Mouse (Mus musculus) MEL (cell line): ENCODE data around the gene Aldob. TPM values are rescaled to one million over a fixed set of nuclear protein-coding genes. Genes with fewer than 3 reads are reported as not detected.

ENCODE experiments used
- DNase-seq: peaks from one replicate; pipeline ENCODE4 v3.0.0; 2011; ENCODE audit warnings: low read depth, low spot score
- H3K27ac ChIP-seq: 2 replicates; pipeline ENCODE4 v1.5.1; 2012; ENCODE audit warnings: low read depth, mild to moderate bottlenecking, control low read depth, low read length, moderate library complexity; ENCODE audit not compliant: control insufficient read depth
- H3K27me3 ChIP-seq, 2 experiments: fragments of 150-350 bp in 1 of 2; sonication (generic) in 1 of 2; 2 replicates each; pipeline ENCODE4 v1.6.1; 2012; ENCODE audit warnings: low read length in 2 of 2, mild to moderate bottlenecking in 2 of 2, improper control_type of control experiment in 1 of 2, moderate library complexity in 1 of 2; ENCODE audit not compliant: insufficient read depth in 2 of 2, control insufficient read depth in 1 of 2
- H3K36me3 ChIP-seq, 2 experiments: 2 replicates each; pipeline ENCODE4 v1.6.1; 2012 to 2014; ENCODE audit warnings: low read length in 2 of 2, improper control_type of control experiment in 1 of 2, inconsistent platforms in 1 of 2, mild to moderate bottlenecking in 1 of 2; ENCODE audit not compliant: insufficient read depth in 2 of 2, control insufficient read depth in 1 of 2
- H3K4me1 ChIP-seq, 2 experiments: fragments of 150-350 bp in 1 of 2; sonication (generic) in 1 of 2; 2 replicates each; pipeline ENCODE4 v1.6.1; 2012; ENCODE audit warnings: low read length in 2 of 2, improper control_type of control experiment in 1 of 2, mild to moderate bottlenecking in 1 of 2; ENCODE audit not compliant: insufficient read depth in 2 of 2, control insufficient read depth in 1 of 2
- H3K4me3 ChIP-seq, 2 experiments: fragments of 150-350 bp in 1 of 2; sonication (generic) in 1 of 2; 2 replicates each; pipeline ENCODE4 v1.5.1; 2012; ENCODE audit warnings: low read depth in 2 of 2, low read length in 2 of 2, mild to moderate bottlenecking in 2 of 2, moderate library complexity in 2 of 2, control low read depth in 1 of 2, improper control_type of control experiment in 1 of 2; ENCODE audit not compliant: control insufficient read depth in 1 of 2, insufficient read depth in 1 of 2
- H3K79me2 ChIP-seq: 2 replicates; pipeline ENCODE4 v1.6.1; 2012; ENCODE audit warnings: mild to moderate bottlenecking, low read length, moderate library complexity; ENCODE audit not compliant: control insufficient read depth, poor library complexity, insufficient read depth
- H3K9ac ChIP-seq: 2 replicates; pipeline ENCODE4 v1.6.1; 2012; ENCODE audit warnings: low read depth, mild to moderate bottlenecking, control low read depth, low read length, moderate library complexity; ENCODE audit not compliant: control insufficient read depth, poor library complexity, severe bottlenecking
- H3K9me3 ChIP-seq: fragments of 150-350 bp; sonication (generic); replicated peaks from 2 replicates; pipeline ENCODE4 v1.6.1; 2012; ENCODE audit warnings: mild to moderate bottlenecking, low read length, improper control_type of control experiment, moderate library complexity; ENCODE audit not compliant: insufficient read depth
- BHLHE40 ChIP-seq: IDR thresholded peaks from 2 replicates; pipeline ENCODE4 v1.6.1; 2012; ENCODE audit warnings: low read depth, mild to moderate bottlenecking, inconsistent platforms, low read length, improper control_type of control experiment, borderline replicate concordance
- CHD2 ChIP-seq: IDR thresholded peaks from 2 replicates; pipeline ENCODE4 v1.6.1; 2011; ENCODE audit warnings: low read length, improper control_type of control experiment
- E2F4 ChIP-seq: IDR thresholded peaks from 2 replicates; pipeline ENCODE4 v1.6.1; 2011; ENCODE audit warnings: low read depth, low read length, improper control_type of control experiment, borderline replicate concordance
- EP300 ChIP-seq, 2 experiments: IDR thresholded peaks; 2 replicates each; pipeline ENCODE4 v1.6.1; 2011; ENCODE audit warnings: improper control_type of control experiment in 2 of 2, low read length in 2 of 2, low read depth in 1 of 2, mild to moderate bottlenecking in 1 of 2
- GATA1 ChIP-seq: IDR thresholded peaks from 2 replicates; pipeline ENCODE4 v1.6.1; 2011; ENCODE audit warnings: low read depth, low read length, improper control_type of control experiment
- HCFC1 ChIP-seq: IDR thresholded peaks from 2 replicates; pipeline ENCODE4 v1.6.1; 2012; ENCODE audit warnings: low read depth, mild to moderate bottlenecking, inconsistent platforms, low read length, improper control_type of control experiment, moderate library complexity
- JUND ChIP-seq: IDR thresholded peaks from 2 replicates; pipeline ENCODE4 v1.6.1; 2011; ENCODE audit warnings: low read depth, mild to moderate bottlenecking, improper control_type of control experiment, low read length
- MAFK ChIP-seq: IDR thresholded peaks from 2 replicates; pipeline ENCODE4 v1.6.1; 2011; ENCODE audit warnings: low read depth, mild to moderate bottlenecking, low read length, improper control_type of control experiment, borderline replicate concordance
- MAX ChIP-seq: IDR thresholded peaks from 2 replicates; pipeline ENCODE4 v1.6.1; 2011; ENCODE audit warnings: low read length, improper control_type of control experiment
- MAZ ChIP-seq: IDR thresholded peaks from 2 replicates; pipeline ENCODE4 v1.6.1; 2012; ENCODE audit warnings: low read depth, mild to moderate bottlenecking, inconsistent platforms, low read length, improper control_type of control experiment
- MXI1 ChIP-seq: IDR thresholded peaks from 2 replicates; pipeline ENCODE4 v1.6.1; 2011; ENCODE audit warnings: mild to moderate bottlenecking, low read depth, low read length, improper control_type of control experiment
- MYC ChIP-seq: IDR thresholded peaks from 2 replicates; pipeline ENCODE4 v1.6.1; 2011; ENCODE audit warnings: low read depth, mild to moderate bottlenecking, low read length, improper control_type of control experiment, moderate library complexity
- NELFE ChIP-seq: IDR thresholded peaks from 2 replicates; pipeline ENCODE4 v1.6.1; 2011; ENCODE audit warnings: low read depth, low read length, improper control_type of control experiment
- NRF1 ChIP-seq: IDR thresholded peaks from 2 replicates; pipeline ENCODE4 v1.6.1; 2014; ENCODE audit warnings: low read depth, mild to moderate bottlenecking, inconsistent platforms, low read length, improper control_type of control experiment, moderate library complexity; ENCODE audit not compliant: poor library complexity, insufficient read depth, severe bottlenecking
- POLR2AphosphoS2 ChIP-seq: IDR thresholded peaks from 2 replicates; pipeline ENCODE4 v1.6.1; 2011; ENCODE audit warnings: low read length, improper control_type of control experiment
- POLR2AphosphoS5 ChIP-seq: IDR thresholded peaks from 2 replicates; pipeline ENCODE4 v1.6.1; 2012; ENCODE audit warnings: low read depth, borderline replicate concordance, mild to moderate bottlenecking, inconsistent platforms, low read length, moderate library complexity, mixed read lengths
- RAD21 ChIP-seq: IDR thresholded peaks from 2 replicates; pipeline ENCODE4 v1.6.1; 2011; ENCODE audit warnings: mild to moderate bottlenecking, low read depth, low read length, improper control_type of control experiment
- TAL1 ChIP-seq: IDR thresholded peaks from 2 replicates; pipeline ENCODE4 v1.6.1; 2012; ENCODE audit warnings: mild to moderate bottlenecking, inconsistent platforms, low read length, moderate library complexity, mixed read lengths
- TBP ChIP-seq: IDR thresholded peaks from 2 replicates; pipeline ENCODE4 v1.8.0; 2011; ENCODE audit warnings: low read depth, low read length, improper control_type of control experiment
- UBTF ChIP-seq: IDR thresholded peaks from 2 replicates; pipeline ENCODE4 v1.6.1; 2012; ENCODE audit warnings: low read depth, mild to moderate bottlenecking, inconsistent platforms, low read length, improper control_type of control experiment, moderate library complexity, borderline replicate concordance; ENCODE audit not compliant: insufficient read depth
- USF2 ChIP-seq, 2 experiments: IDR thresholded peaks; 2 replicates each; pipeline ENCODE4 v1.6.1; 2011 to 2012; ENCODE audit warnings: improper control_type of control experiment in 2 of 2, low read length in 2 of 2, borderline replicate concordance in 1 of 2, inconsistent platforms in 1 of 2, low read depth in 1 of 2, mild to moderate bottlenecking in 1 of 2; ENCODE audit not compliant: insufficient read depth in 1 of 2
- ZC3H11A ChIP-seq: IDR thresholded peaks from 2 replicates; pipeline ENCODE4 v1.6.1; 2012; ENCODE audit warnings: low read depth, mild to moderate bottlenecking, inconsistent platforms, low read length, improper control_type of control experiment
- polyA plus RNA-seq, 2 experiments: library from polyadenylated mRNA; stranded (reverse) in 1 of 2; unstranded in 1 of 2; fragments of >175 nt in 1 of 2; fragments of >200 nt in 1 of 2; gene quantifications; 2 replicates each; pipeline versions ENCODE4 v1.2.1 to v1.2.4; 2012; ENCODE audit warnings: low replicate concordance in 2 of 2, low read depth in 1 of 2; ENCODE audit not compliant: insufficient read length in 2 of 2, insufficient read depth in 1 of 2, missing spikeins in 1 of 2
- total RNA-seq: library from RNA; depleted of rRNA; stranded (reverse); fragments of 300-350 nt; gene quantifications from 2 replicates; pipeline ENCODE4 v1.2.3, GENCODE M21; 2012

Gene Aldob
- total and polyA plus RNA-seq, 3 experiments, result not detected

GRCm38 (mm10) chr4:49509183-49509582 is 40.2 kb downstream of the Aldob start:
- Histone ChIP-seq H3K4me3 (no peak overlapping the region), H3K27me3 (no peaks in the 10 kb centered on the region), H3K79me2 (no peaks in the 10 kb centered on the region), H3K9ac (no peak overlapping the region), H3K27ac (no peak overlapping the region), H3K9me3 (no peaks in the 10 kb centered on the region), H3K36me3 (peaks cover 0 to 2% of the 10 kb centered on the region in 2 experiments; a peak in 2 of 4 replicates), H3K4me1 (0 out of 4 replicates have a peak, but pooled peaks cover 0 to 2% of the 10 kb centered on the region in 2 experiments)
- DNase-seq, result no peak
- no peak for TF ChIP-seq POLR2AphosphoS5
- no peak for TF ChIP-seq GATA1
- no peak for TF ChIP-seq MAFK
- TF ChIP-seq EP300 (IDR thresholded peaks at IDR 0.05; ENCODE audit: low read depth in 1 of 2, low read length in 2 of 2), result no peak
- TF ChIP-seq NELFE, result no peak
- no peak for TF ChIP-seq CHD2
- TF ChIP-seq BHLHE40, result no peak
- TF ChIP-seq USF2 (IDR thresholded peaks at IDR 0.05; ENCODE audit: borderline replicate concordance in 1 of 2, insufficient read depth in 1 of 2, low read depth in 1 of 2, low read length in 2 of 2), result no peak
- no peak for TF ChIP-seq HCFC1
- TF ChIP-seq RAD21, result no peak
- no peak for TF ChIP-seq UBTF
- no peak for TF ChIP-seq MAX
- TF ChIP-seq NRF1, result no peak
- no peak for TF ChIP-seq POLR2AphosphoS2
- no peak for TF ChIP-seq E2F4

DNA sequence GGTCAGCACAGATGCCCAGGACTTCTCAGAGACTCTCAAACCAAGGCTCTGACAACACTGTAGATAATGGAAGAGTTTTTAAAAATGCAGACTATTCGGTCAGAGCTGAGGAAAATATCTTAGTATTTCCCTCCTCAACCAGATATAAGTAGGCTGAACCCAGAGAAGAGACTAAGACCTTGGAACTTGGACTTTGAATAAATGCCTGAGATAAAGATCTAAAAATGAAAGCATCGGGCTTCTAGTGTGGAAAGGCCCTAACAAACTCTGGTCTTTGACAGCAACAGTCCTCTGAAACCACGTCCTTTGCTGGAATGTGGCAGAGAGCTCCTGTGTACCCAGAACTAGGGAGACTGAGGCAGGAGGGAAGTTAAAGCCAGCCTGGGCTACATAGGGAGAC is 43.0 kb downstream of the Aldob start, which contains the start of gene Baat:
Baat (minus strand) TSS at position 172 of the 400 bp plus-strand sequence.
- Histone ChIP-seq H3K79me2 (no peaks in the 10 kb centered on the region), H3K36me3 (no peaks in the 10 kb centered on the region), H3K9ac (no peak within 1 kb of the TSS), H3K4me3 (no peak within 1 kb of the TSS), H3K27ac (no peak within 1 kb of the TSS), H3K27me3 (no peaks in the 10 kb centered on the region), H3K4me1 (0 out of 4 replicates have a peak, but pooled peaks cover 0 to 2% of the 10 kb centered on the region in 2 experiments), H3K9me3 (no peaks in the 10 kb centered on the region)
- no peak for TF ChIP-seq TBP
- no peak for TF ChIP-seq E2F4
- no peak for TF ChIP-seq MYC
- TF ChIP-seq MAZ, result no peak
- no peak for TF ChIP-seq ZC3H11A
- TF ChIP-seq JUND, result no peak
- TF ChIP-seq CHD2, result no peak
- no peak for TF ChIP-seq NRF1
- TF ChIP-seq MXI1, result no peak
- TF ChIP-seq TAL1, result no peak
- TF ChIP-seq MAX, result no peak
- no peak for TF ChIP-seq HCFC1
- DNase-seq, result no peak
